Mouse (Mus musculus) testis, adult 2 months (tissue): ENCODE results near the gene P3h3. TPM values are rescaled to one million over a fixed set of nuclear protein-coding genes. Genes with fewer than 3 reads are reported as not detected.

Experiments used
- H3K27ac ChIP-seq: fragments of 200-500 bp; 2 replicates; pipeline ENCODE4 v1.5.1; 2012; ENCODE audit warnings: low read depth, low read length; ENCODE audit not compliant: control insufficient read depth, insufficient read depth
- H3K27me3 ChIP-seq: fragments of 200-500 bp; 2 replicates; pipeline ENCODE4 v1.6.1; 2012; ENCODE audit warnings: mild to moderate bottlenecking, low read length, moderate library complexity; ENCODE audit not compliant: control insufficient read depth, insufficient read depth
- H3K36me3 ChIP-seq: fragments of 200-500 bp; 2 replicates; pipeline ENCODE4 v1.6.1; 2012; ENCODE audit warnings: mild to moderate bottlenecking, low read length; ENCODE audit not compliant: control insufficient read depth, insufficient read depth
- H3K4me1 ChIP-seq: fragments of 200-500 bp; 2 replicates; pipeline ENCODE4 v1.6.1; 2012; ENCODE audit warnings: low read length; ENCODE audit not compliant: control insufficient read depth, insufficient read depth
- H3K4me3 ChIP-seq: fragments of 200-500 bp; 2 replicates; pipeline ENCODE4 v1.5.1; 2012; ENCODE audit warnings: low read depth, mild to moderate bottlenecking, low read length, moderate library complexity, mixed read lengths; ENCODE audit not compliant: control insufficient read depth
- CTCF ChIP-seq: fragments of 200-500 bp; IDR thresholded peaks from 2 replicates; pipeline ENCODE4 v1.5.1; 2012; ENCODE audit warnings: low read depth, mild to moderate bottlenecking, inconsistent platforms, low read length, moderate library complexity; ENCODE audit not compliant: control insufficient read depth, insufficient read depth, insufficient replicate concordance
- POLR2A ChIP-seq: fragments of 200-500 bp; IDR thresholded peaks from 2 replicates; pipeline ENCODE4 v1.6.1; 2012; ENCODE audit warnings: low read depth, mild to moderate bottlenecking, inconsistent platforms, low read length, moderate library complexity; ENCODE audit not compliant: control insufficient read depth
- polyA plus RNA-seq: library from polyadenylated mRNA; depleted of rRNA; stranded (reverse); fragments of >200 nt; gene quantifications from 2 replicates; pipeline ENCODE4 v1.2.3, GENCODE M21; 2012; rRNA removed

Gene P3h3
- polyA plus RNA-seq: 1.5 and 2.8 TPM in 2 replicates

DNA sequence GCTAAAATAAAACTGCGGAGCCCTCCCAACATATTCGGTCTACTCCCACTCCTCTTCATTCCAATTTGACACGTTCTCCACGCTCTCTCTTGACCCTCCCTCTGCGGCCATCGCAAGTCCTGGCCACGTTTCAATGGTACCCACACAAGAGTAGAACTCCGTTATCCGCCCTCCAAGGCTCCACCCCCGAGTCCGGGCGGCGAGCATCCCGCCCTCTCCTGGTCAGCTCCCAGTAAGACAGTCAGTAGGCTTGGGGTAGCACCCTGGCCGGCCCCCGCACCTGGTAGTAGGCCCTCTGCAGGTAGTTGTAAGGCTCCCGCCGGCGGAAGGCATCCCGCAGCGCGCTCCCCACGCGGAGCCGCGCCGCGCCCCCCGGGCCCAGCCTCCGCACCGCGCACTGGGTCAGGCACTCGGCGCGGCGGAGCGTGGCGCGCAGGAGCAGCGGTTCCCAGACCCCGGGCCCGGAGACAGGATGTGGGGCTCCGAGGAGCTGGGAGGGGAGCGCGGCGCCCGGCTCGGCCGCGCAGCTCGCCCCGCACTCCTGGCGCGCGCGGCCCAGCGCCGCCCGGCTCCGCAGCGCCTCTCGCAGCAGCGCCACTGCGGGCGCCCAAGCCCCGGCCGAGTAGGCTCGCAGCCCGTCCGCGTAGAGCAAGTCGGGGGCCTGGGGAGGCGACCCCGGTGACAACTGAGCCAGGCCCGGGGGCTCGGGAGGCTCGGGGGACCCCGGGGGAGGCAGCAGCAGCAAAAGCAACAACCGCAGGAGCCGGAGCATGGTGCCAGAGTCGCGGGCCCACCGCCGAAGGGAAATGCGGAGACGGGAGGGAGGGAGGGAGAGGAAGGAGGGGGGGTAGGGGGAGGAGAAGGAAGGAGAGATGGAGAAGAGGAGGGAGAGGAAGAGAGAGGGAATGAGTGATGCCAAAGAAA is at the start of gene P3h3:
P3h3 (minus strand) TSS at position 837 of the 924 bp plus-strand sequence.
- no peaks in the 10 kb centered on the region for H3K27me3 ChIP-seq
- H3K36me3 ChIP-seq: no peaks in the 10 kb centered on the region
- peak within 1 kb of the TSS; percentile 75 for H3K4me3 ChIP-seq
- TF ChIP-seq POLR2A (no peak), CTCF (0 out of 2 replicates have a peak, but pooled peaks have one; percentile 28)
- H3K27ac ChIP-seq: no peak within 1 kb of the TSS
- H3K4me1 ChIP-seq: peaks cover 4% of the 10 kb centered on the region

DNA sequence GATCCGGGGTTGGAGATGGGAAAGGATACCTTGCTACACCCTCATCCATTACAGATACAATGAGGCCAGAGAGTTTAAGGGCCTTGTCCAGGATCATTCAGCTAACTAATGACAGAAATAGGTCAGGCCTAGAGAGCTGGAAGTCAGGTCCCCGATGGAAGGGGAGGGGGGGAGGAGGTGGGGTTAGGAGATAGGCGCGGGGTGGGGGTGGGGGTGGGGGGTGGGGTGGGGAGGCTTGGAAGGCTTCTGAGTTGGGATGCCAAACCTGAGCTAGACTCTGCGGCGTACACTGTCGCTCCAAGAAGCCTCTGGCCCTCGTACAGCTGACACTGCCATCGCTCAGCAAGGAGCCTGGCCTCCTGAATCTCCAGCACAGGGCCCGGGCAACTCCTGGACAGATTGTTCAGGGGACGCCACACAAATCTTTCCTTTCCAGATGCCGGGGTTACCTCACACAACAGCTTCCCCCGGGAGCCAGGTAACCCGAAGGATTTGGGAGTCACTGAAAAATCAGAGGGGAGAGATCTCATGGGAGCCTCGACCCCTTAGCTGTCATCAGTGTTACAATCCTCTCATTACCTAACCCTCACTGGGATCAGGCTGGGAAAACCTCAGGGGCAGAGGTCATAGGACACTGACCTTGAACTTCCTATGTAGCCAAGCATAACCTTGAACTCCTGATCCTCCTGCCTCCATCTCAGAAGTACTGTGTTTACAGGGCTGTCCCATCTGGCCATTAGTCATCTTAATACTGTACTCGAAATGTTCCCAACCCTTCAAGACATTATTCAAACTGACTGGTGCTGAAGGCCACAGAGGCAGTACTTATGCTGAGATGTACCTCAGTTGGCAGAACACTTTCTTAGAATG is 47.7 kb upstream of the P3h3 start:
- Histone ChIP-seq H3K4me3 (no peak overlapping the region), H3K4me1 (peaks cover 26% of the 10 kb centered on the region), H3K27ac (no peak overlapping the region), H3K27me3 (no peaks in the 10 kb centered on the region), H3K36me3 (no peaks in the 10 kb centered on the region)
- TF ChIP-seq POLR2A: no peak
- no peak for TF ChIP-seq CTCF

DNA sequence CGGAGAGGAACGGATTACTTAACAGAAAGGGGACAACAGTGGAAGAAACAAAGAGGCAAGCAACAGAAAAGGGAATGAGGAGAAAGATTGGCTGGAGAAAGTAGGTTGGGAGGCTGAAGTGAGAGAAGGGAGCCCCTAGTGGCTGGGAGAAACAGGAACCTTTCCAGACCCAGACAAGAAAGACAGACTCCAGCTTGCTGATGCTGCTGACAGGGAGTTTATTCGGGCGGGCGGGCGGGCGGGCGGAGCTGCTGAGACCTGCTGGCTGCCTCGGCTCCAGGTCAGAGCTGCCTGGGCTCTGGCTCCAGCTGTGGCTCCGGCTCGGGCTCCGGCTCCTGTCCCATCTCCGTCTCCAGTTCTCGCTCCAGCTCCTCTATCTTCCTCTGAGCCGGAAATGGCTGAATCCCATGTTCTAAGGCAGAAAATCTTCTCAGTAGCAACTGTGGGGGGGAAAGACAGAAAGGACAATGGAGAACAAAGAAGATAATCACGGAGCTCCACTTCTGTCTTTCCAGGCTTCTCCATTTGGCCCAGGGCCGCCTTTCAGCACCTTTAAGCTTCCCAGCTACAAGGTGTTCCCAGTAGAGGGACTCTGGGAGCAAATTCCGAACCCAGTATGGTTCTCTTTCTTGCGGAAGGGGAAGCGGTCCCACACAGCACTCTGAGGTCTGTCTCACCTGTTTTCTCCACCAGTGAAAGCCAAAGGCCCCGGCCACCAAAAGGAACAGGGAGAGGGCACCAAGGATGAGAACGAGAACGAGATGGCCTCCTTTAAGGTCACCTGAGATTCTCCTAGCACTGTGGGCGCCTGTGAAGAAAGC is 46.8 kb upstream of the P3h3 start:
- peak overlapping the region; percentile 86 for H3K27ac ChIP-seq
- no peaks in the 10 kb centered on the region for H3K36me3 ChIP-seq
- TF ChIP-seq POLR2A: no peak
- no peak for TF ChIP-seq CTCF
- H3K4me3 ChIP-seq: peak overlapping the region; percentile 73
- H3K27me3 ChIP-seq: no peaks in the 10 kb centered on the region
- peaks cover 19% of the 10 kb centered on the region for H3K4me1 ChIP-seq

DNA sequence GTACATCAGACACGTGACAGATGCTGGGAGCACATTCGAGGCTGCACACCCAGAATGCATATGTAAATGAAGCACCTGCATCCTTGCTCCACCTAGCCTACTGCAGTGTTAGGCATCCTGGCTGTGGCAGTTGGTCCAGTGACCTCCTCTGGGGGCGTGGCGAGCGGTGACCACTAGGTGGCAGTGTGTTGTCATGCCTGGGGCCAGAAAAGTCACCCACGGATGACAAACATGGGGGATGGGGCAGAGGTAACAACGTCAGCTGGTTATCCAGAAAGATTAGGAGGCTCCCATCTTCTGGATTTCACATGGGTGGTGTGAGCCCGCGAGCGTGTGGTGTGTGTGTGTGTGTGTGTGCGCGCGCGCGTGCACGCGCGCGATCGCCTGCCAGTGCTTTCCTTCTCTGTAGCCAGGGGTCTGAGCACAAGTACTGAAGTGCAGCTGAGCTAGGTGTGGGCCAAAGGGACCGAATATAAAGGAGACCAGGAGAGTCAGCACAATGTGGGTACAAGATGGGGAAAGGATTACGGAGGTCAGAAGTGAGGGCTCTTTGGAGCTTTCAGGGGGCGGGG is 46.1 kb upstream of the P3h3 start:
- H3K36me3 ChIP-seq: no peaks in the 10 kb centered on the region
- peak overlapping the region; percentile 73 for H3K4me3 ChIP-seq
- H3K27me3 ChIP-seq: no peaks in the 10 kb centered on the region
- H3K4me1 ChIP-seq: peaks cover 19% of the 10 kb centered on the region
- peak; percentile 98 for TF ChIP-seq CTCF
- no peak for TF ChIP-seq POLR2A
- peak overlapping the region; percentile 86 for H3K27ac ChIP-seq

DNA sequence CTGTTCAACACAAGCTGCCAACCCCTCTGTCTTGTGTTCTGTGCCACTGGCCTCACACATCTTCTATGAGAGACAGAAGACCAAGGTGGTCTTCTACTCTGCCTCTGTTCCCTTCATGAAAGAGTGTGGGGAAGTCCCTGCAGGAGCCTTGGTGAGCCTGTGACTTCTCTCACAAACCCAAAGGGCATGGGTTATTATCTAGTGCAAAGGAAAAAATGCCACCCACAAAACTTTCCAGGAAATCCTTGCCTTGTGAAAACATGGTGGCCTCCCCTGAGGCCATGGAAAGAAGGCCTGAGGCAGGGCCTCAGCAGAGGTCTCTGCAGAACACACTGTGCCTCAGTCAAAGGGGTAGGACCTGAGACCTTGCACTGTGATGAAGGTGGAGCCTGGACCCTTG is 44.3 kb upstream of the P3h3 start:
- H3K4me1 ChIP-seq: peaks cover 19% of the 10 kb centered on the region
- H3K36me3 ChIP-seq: no peaks in the 10 kb centered on the region
- no peak for TF ChIP-seq CTCF
- TF ChIP-seq POLR2A: no peak
- no peak overlapping the region for H3K27ac ChIP-seq
- H3K27me3 ChIP-seq: no peaks in the 10 kb centered on the region
- no peak overlapping the region for H3K4me3 ChIP-seq

DNA sequence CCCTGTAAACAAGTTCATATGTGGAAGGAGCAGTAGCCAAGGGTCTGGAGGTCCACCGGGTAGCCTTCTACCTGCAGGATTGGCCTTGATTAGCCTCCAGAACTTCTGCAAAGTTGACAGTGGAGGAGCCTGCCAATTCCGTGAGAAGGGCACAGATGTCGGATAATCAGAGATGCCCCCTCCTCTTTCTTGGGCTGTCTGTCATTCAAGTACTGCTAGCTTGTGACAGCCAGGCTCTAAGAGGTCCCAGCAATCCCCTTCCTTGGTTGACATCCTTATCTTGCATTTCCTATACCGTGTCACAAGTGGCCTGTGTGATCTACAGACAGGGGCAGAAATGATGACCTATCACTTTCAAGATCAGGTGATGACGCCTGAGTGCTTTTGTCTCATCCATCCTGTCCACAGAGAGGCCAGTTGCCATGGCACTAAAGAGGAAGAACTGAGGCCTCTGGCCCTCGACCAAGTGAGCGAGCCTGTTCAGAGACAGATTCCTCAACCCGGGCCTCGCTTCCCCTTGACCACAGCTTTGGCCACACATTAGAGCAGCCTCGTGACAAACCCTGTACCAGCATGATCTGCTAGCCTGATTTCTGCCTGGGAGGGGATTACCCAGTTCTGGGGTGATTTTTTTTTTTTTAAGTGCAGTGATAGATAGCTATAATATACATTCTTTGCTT is 43.4 kb upstream of the P3h3 start:
- peaks cover 19% of the 10 kb centered on the region for H3K4me1 ChIP-seq
- H3K4me3 ChIP-seq: no peak overlapping the region; the same call in 1 of the 2 replicates
- H3K36me3 ChIP-seq: no peaks in the 10 kb centered on the region
- H3K27me3 ChIP-seq: no peaks in the 10 kb centered on the region
- no peak overlapping the region for H3K27ac ChIP-seq
- TF ChIP-seq POLR2A (no peak), CTCF (no peak)
